ENCODE assay signal across 25 mouse cellular contexts in genomic region chr16:39037257-39037656, GRCm38 (mm10).
DNase-seq lines count a peak whose midpoint lies in the region; ATAC-seq and TF ChIP-seq lines count a peak whose summit lies in the region.
"Had no signal": no experiment of that assay in that cellular context is flagged by ENCODE, and none has a peak within 500 bp of the region (broad histone marks: within the 10 kb centered on the region; RNA-seq: fewer than 3 reads in every experiment).

No protein-coding gene starts in this region.

- no peak for TF ChIP-seq CTCF in lung, embryonic 14.5 days (IDR thresholded peaks at IDR 0.05; ENCODE audit: low read depth)
- TF ChIP-seq CTCF in intestine, postnatal 0 days (IDR thresholded peaks at IDR 0.05; ENCODE audit: low read depth), result no peak

- no peaks in the 10 kb centered on the region for H3K9me3 ChIP-seq in lung, embryonic 14.5 days (ENCODE audit: low read depth, low read length)
- no peaks in the 10 kb centered on the region for H3K9me3 ChIP-seq in intestine, postnatal 0 days (ENCODE audit: control insufficient read depth)
- H3K9me3 ChIP-seq in stomach, embryonic 16.5 days (replicated peaks; ENCODE audit: control insufficient read depth, low read length), result no peaks in the 10 kb centered on the region
- no peaks in the 10 kb centered on the region for H3K9me3 ChIP-seq in kidney, embryonic 16.5 days (ENCODE audit: low read length)
- H3K9me3 ChIP-seq: forebrain, embryonic 10.5 days; forebrain, embryonic 13.5 days; heart, embryonic 10.5 days; heart, embryonic 13.5 days; hindbrain, embryonic 12.5 days; hindbrain, embryonic 15.5 days had no signal

- no peak overlapping the region for H3K27ac ChIP-seq in lung, embryonic 14.5 days (ENCODE audit: low read depth)
- H3K27ac ChIP-seq in intestine, postnatal 0 days (ENCODE audit: low read depth, low read length), result no peak overlapping the region
- H3K27ac ChIP-seq in stomach, embryonic 16.5 days (ENCODE audit: low read length), result peak overlapping the region; percentile 25; the same call in 1 of the 2 replicates
- no peak overlapping the region for H3K27ac ChIP-seq in kidney, embryonic 16.5 days (ENCODE audit: low read length)
- H3K27ac ChIP-seq: forebrain, embryonic 10.5 days; forebrain, embryonic 13.5 days; heart, adult 2 months; heart, embryonic 10.5 days; heart, embryonic 13.5 days; hindbrain, embryonic 12.5 days; hindbrain, embryonic 15.5 days had no signal

- no peak overlapping the region for H3K9ac ChIP-seq in lung, embryonic 14.5 days
- no peak overlapping the region for H3K9ac ChIP-seq in intestine, postnatal 0 days (ENCODE audit: low read depth, low read length)
- H3K9ac ChIP-seq in stomach, embryonic 16.5 days (ENCODE audit: low read length), result no peak overlapping the region
- H3K9ac ChIP-seq in kidney, embryonic 16.5 days (replicated peaks; ENCODE audit: low read length), result no peak overlapping the region
- H3K9ac ChIP-seq: forebrain, embryonic 13.5 days; heart, embryonic 13.5 days; hindbrain, embryonic 12.5 days; hindbrain, embryonic 15.5 days had no signal

- no peaks in the 10 kb centered on the region for H3K27me3 ChIP-seq in lung, embryonic 14.5 days (ENCODE audit: insufficient read depth, low read length)
- H3K27me3 ChIP-seq in intestine, postnatal 0 days (replicated peaks; ENCODE audit: control insufficient read depth, insufficient read depth, low read length), result no peaks in the 10 kb centered on the region
- H3K27me3 ChIP-seq in stomach, embryonic 16.5 days (ENCODE audit: control insufficient read depth, insufficient read depth, low read length), result no peaks in the 10 kb centered on the region
- H3K27me3 ChIP-seq in kidney, embryonic 16.5 days (ENCODE audit: insufficient read depth, low read length), result no peaks in the 10 kb centered on the region
- H3K27me3 ChIP-seq: forebrain, embryonic 13.5 days; heart, embryonic 13.5 days; hindbrain, embryonic 12.5 days; hindbrain, embryonic 15.5 days had no signal

- DNase-seq in lung, embryonic 14.5 days, result peak; percentile 30
- no peak for DNase-seq in lung, postnatal 36 days
- DNase-seq in MN1 (ENCODE audit: low spot score), result no peak
- DNase-seq: adrenal gland, postnatal 14 days; cerebellum, adult 11 months; cerebellum, adult 2 months; cerebellum, adult 9-11 months; cerebellum, postnatal 25 days; embryo, embryonic 11 days; gastrocnemius, postnatal 10 days; gastrocnemius, postnatal 36 days; heart, adult 2 months; heart, postnatal 14 days; heart, postnatal 4 days had no signal

- ATAC-seq in lung, embryonic 14.5 days (ENCODE audit: insufficient read depth), result peak; percentile 65; the same call in 1 of the 2 replicates
- peak; percentile 31; the same call in 1 of the 2 replicates for ATAC-seq in intestine, postnatal 0 days
- ATAC-seq in stomach, embryonic 16.5 days (ENCODE audit: insufficient read depth, low FRiP score), result peak; percentile 56
- no peak for ATAC-seq in kidney, embryonic 16.5 days (ENCODE audit: low FRiP score, low TSS enrichment)
- ATAC-seq: forebrain, embryonic 13.5 days; forebrain, embryonic 16.5 days; Patski had no signal

- 23% methylated on average over 4 of the region's 4 CpGs for WGBS in lung, embryonic 14.5 days
- 30% methylated on average over 4 of the region's 4 CpGs for WGBS in intestine, postnatal 0 days
- WGBS in stomach, embryonic 16.5 days, result 39% methylated on average over 4 of the region's 4 CpGs
- 37% methylated on average over 4 of the region's 4 CpGs for WGBS in kidney, embryonic 16.5 days

- no peaks in the 10 kb centered on the region for H3K36me3 ChIP-seq in lung, embryonic 14.5 days (ENCODE audit: insufficient read depth)
- H3K36me3 ChIP-seq in intestine, postnatal 0 days (ENCODE audit: control insufficient read depth, insufficient read depth), result no peaks in the 10 kb centered on the region
- no peaks in the 10 kb centered on the region for H3K36me3 ChIP-seq in stomach, embryonic 16.5 days (ENCODE audit: control insufficient read depth, insufficient read depth, low read length)
- no peaks in the 10 kb centered on the region for H3K36me3 ChIP-seq in kidney, embryonic 16.5 days (ENCODE audit: insufficient read depth, low read length)
- H3K36me3 ChIP-seq: forebrain, embryonic 10.5 days; heart, embryonic 10.5 days; heart, embryonic 13.5 days; hindbrain, embryonic 12.5 days; hindbrain, embryonic 15.5 days had no signal

- no peak overlapping the region for H3K4me2 ChIP-seq in lung, embryonic 14.5 days
- H3K4me2 ChIP-seq in intestine, postnatal 0 days (replicated peaks; ENCODE audit: low read depth), result no peak overlapping the region
- no peak overlapping the region for H3K4me2 ChIP-seq in stomach, embryonic 16.5 days (ENCODE audit: low read depth, low read length)
- no peak overlapping the region for H3K4me2 ChIP-seq in kidney, embryonic 16.5 days (replicated peaks; ENCODE audit: low read depth, low read length)
- H3K4me2 ChIP-seq: forebrain, embryonic 13.5 days; heart, embryonic 13.5 days; hindbrain, embryonic 12.5 days; hindbrain, embryonic 15.5 days had no signal

- H3K4me1 ChIP-seq in lung, embryonic 14.5 days (ENCODE audit: insufficient read depth), result no peaks in the 10 kb centered on the region
- H3K4me1 ChIP-seq in intestine, postnatal 0 days (replicated peaks; ENCODE audit: control insufficient read depth, insufficient read depth, low read length), result no peaks in the 10 kb centered on the region
- no peaks in the 10 kb centered on the region for H3K4me1 ChIP-seq in stomach, embryonic 16.5 days (ENCODE audit: control insufficient read depth, insufficient read depth, low read length)
- no peaks in the 10 kb centered on the region for H3K4me1 ChIP-seq in kidney, embryonic 16.5 days (ENCODE audit: insufficient read depth, low read length)
- H3K4me1 ChIP-seq: forebrain, embryonic 10.5 days; forebrain, embryonic 13.5 days; heart, embryonic 10.5 days; heart, embryonic 13.5 days; hindbrain, embryonic 15.5 days had no signal

- no peak overlapping the region for H3K4me3 ChIP-seq in lung, embryonic 14.5 days (ENCODE audit: low read depth, low read length)
- no peak overlapping the region for H3K4me3 ChIP-seq in intestine, postnatal 0 days (ENCODE audit: low read depth, low read length)
- H3K4me3 ChIP-seq in stomach, embryonic 16.5 days (replicated peaks; ENCODE audit: low read length), result no peak overlapping the region
- H3K4me3 ChIP-seq in kidney, embryonic 16.5 days (ENCODE audit: low read length), result no peak overlapping the region
- H3K4me3 ChIP-seq: forebrain, embryonic 10.5 days; forebrain, embryonic 13.5 days; heart, adult 2 months; heart, embryonic 10.5 days; heart, embryonic 13.5 days; hindbrain, embryonic 12.5 days; hindbrain, embryonic 15.5 days had no signal
